Mouse (Mus musculus) midbrain, embryonic 16.5 days (tissue): ENCODE data around the gene Ip6k3. TPM values are rescaled to one million over a fixed set of nuclear protein-coding genes. Genes with fewer than 3 reads are reported as not detected.

Experiments used
- ATAC-seq: fragments of 200-750 bp; cut with Nextera tagmentation; 2 replicates; pipeline ENCODE4 v1.8.0; 2017; ENCODE audit warnings: moderate TSS enrichment
- H3K27ac ChIP-seq: fragments of 300-500 bp; sonication (generic); 2 replicates; pipeline ENCODE4 v1.5.1; 2014; ENCODE audit warnings: mild to moderate bottlenecking, low read length, mixed read lengths
- H3K27me3 ChIP-seq: fragments of 300-500 bp; sonication (generic); 2 replicates; pipeline ENCODE4 v1.6.1; 2014; ENCODE audit warnings: low read depth, low read length, mixed read lengths; ENCODE audit not compliant: control insufficient read depth, insufficient read depth
- H3K36me3 ChIP-seq: fragments of 300-500 bp; sonication (generic); 2 replicates; pipeline ENCODE4 v1.6.1; 2014; ENCODE audit warnings: mild to moderate bottlenecking, low read length, moderate library complexity, mixed read lengths; ENCODE audit not compliant: control insufficient read depth, insufficient read depth
- H3K4me1 ChIP-seq: fragments of 300-500 bp; sonication (generic); 2 replicates; pipeline ENCODE4 v1.6.1; 2014; ENCODE audit warnings: mild to moderate bottlenecking, low read length, mixed read lengths; ENCODE audit not compliant: control insufficient read depth, insufficient read depth
- H3K4me2 ChIP-seq: fragments of 300-500 bp; sonication (generic); 2 replicates; pipeline ENCODE4 v1.6.1; 2014; ENCODE audit warnings: mild to moderate bottlenecking, low read length, mixed read lengths
- H3K4me3 ChIP-seq: fragments of 300-500 bp; sonication (generic); 2 replicates; pipeline ENCODE4 v1.5.1; 2014; ENCODE audit warnings: low read depth, mild to moderate bottlenecking, low read length, moderate library complexity, mixed read lengths
- H3K9ac ChIP-seq: fragments of 300-500 bp; sonication (generic); 2 replicates; pipeline ENCODE4 v1.6.1; 2014; ENCODE audit warnings: low read depth, low read length, mixed read lengths
- H3K9me3 ChIP-seq: fragments of 300-500 bp; sonication (generic); replicated peaks from 2 replicates; pipeline ENCODE4 v1.6.1; 2014; ENCODE audit warnings: mild to moderate bottlenecking, low read length, mixed read lengths; ENCODE audit not compliant: control insufficient read depth, poor library complexity, severe bottlenecking
- WGBS: fragments of 180-500 bp; shearing (Covaris S2); extraction: QIAGEN DNeasy Blood & Tissue Kit; methylation state at CpG from one replicate; pipeline ENCODE4 v1.1.7; 2014; 5-methylcytosine and 5-hydroxymethylcytosine counted together
- polyA plus RNA-seq: library from polyadenylated mRNA; unstranded; fragments of >200 nt; fragmentation: Nextera tagmentation; extraction: Ambion mirVana; gene quantifications from 2 replicates; pipeline ENCODE4 v1.2.1, GENCODE M21; 2015

Gene Ip6k3
- polyA plus RNA-seq, 1 experiment from 2014 or later: 0.15 TPM

DNA sequence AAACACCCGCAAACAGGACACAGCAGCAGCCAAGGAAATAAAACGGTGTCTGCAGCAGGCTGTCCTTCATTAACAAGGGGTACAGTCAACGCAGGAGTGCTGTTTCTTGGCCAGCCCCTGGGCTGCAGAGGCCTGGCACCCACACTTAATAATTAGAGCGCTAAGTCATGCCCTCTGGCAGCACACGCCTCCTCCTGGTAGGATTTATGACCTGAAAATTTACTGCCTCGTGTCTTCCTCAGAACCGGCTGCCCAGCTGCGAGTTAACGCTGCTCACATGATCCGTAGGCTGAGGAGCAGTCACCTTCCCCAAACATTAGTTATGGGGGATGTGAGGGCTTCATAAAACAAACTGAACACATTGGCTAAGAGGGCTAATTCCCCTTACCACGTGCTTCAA is 33.2 kb upstream of the Ip6k3 start:
- Histone ChIP-seq H3K36me3 (peaks cover 28% of the 10 kb centered on the region), H3K9me3 (peaks cover 2% of the 10 kb centered on the region; the same call in 1 of the 2 replicates), H3K4me1 (peaks cover 35% of the 10 kb centered on the region), H3K4me3 (no peak overlapping the region), H3K27ac (no peak overlapping the region), H3K9ac (no peak overlapping the region), H3K4me2 (no peak overlapping the region), H3K27me3 (no peaks in the 10 kb centered on the region)
- ATAC-seq: no peak
- 80% methylated on average over 11 of the region's 11 CpGs for WGBS

DNA sequence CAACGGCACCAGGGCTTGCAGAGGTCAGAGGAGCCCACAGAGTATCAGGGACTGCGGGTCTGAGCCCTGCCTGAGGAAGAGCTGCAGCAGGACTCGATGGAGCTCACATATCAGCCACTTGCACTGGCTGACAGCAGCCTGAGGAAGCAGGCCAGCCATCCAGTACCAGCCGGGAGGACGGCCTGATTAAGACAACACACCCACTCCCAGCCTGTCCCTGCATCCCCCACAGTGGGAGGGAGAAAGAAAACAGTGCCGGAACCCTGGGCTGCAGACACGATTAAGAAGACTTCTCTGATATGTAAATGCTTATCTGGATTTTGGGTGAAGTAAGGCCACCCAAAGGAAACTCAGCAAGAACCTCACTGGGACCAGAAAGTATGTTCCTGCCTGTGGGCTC is 32.3 kb upstream of the Ip6k3 start:
- ATAC-seq: no peak
- Histone ChIP-seq H3K4me1 (peaks cover 36% of the 10 kb centered on the region), H3K4me2 (no peak overlapping the region), H3K27me3 (no peaks in the 10 kb centered on the region), H3K9ac (0 out of 2 replicates have a peak overlapping the region, but pooled peaks have one; percentile 10), H3K36me3 (peaks cover 32% of the 10 kb centered on the region), H3K27ac (no peak overlapping the region), H3K4me3 (no peak overlapping the region), H3K9me3 (peaks cover 2% of the 10 kb centered on the region; the same call in 1 of the 2 replicates)
- WGBS: 80% methylated on average over 7 of the region's 7 CpGs

DNA sequence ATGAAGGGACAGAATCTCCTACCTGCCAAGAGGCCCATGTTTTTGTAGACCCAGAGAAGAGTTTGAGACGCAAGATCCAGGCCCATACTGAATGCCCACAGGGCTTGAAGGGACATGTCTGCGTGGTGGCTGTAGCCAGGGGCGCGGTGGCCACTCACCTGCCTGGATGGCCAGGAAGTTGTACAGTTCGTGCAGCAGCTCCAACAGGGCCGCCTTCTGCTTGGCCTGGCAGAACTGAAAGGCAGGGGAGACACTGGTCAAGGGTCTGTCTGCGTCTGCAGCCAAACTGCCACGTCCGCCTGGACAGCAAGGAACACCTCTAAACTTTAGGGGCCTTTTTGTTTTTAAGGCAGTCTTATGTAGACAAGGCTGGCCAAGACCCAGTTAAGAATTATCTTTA is 31.6 kb upstream of the Ip6k3 start:
- H3K4me1 ChIP-seq: peaks cover 39% of the 10 kb centered on the region

GRCm38 (mm10) chr17:27196206-27196605 is 28.6 kb upstream of the Ip6k3 start:
- no peak overlapping the region for H3K9ac ChIP-seq
- H3K27ac ChIP-seq: peak overlapping the region; percentile 70
- H3K4me2 ChIP-seq: no peak overlapping the region
- peak; percentile 22; the same call in 1 of the 2 replicates for ATAC-seq
- H3K4me3 ChIP-seq: no peak overlapping the region
- H3K27me3 ChIP-seq: no peaks in the 10 kb centered on the region
- 25% methylated on average over 9 of the region's 9 CpGs for WGBS
- H3K36me3 ChIP-seq: peaks cover 40% of the 10 kb centered on the region
- H3K4me1 ChIP-seq: peaks cover 36% of the 10 kb centered on the region
- H3K9me3 ChIP-seq: no peaks in the 10 kb centered on the region

More for the DNA sequence above, 31.6 kb upstream of the Ip6k3 start:
- H3K27ac ChIP-seq: no peak overlapping the region
- 97% methylated on average over 9 of the region's 9 CpGs for WGBS
- peaks cover 33% of the 10 kb centered on the region for H3K36me3 ChIP-seq
- ATAC-seq: no peak
- H3K9me3 ChIP-seq: peaks cover 2% of the 10 kb centered on the region; the same call in 1 of the 2 replicates
- H3K27me3 ChIP-seq: no peaks in the 10 kb centered on the region
- no peak overlapping the region for H3K4me2 ChIP-seq
- H3K9ac ChIP-seq: no peak overlapping the region
- no peak overlapping the region for H3K4me3 ChIP-seq

GRCm38 (mm10) chr17:27194258-27195185 is 26.9 kb upstream of the Ip6k3 start:
- peaks cover 41% of the 10 kb centered on the region for H3K36me3 ChIP-seq
- H3K9ac ChIP-seq: peak overlapping the region; percentile 39; the same call in 1 of the 2 replicates
- no peaks in the 10 kb centered on the region for H3K9me3 ChIP-seq
- no peaks in the 10 kb centered on the region for H3K27me3 ChIP-seq
- H3K4me1 ChIP-seq: peaks cover 36% of the 10 kb centered on the region
- H3K27ac ChIP-seq: peak overlapping the region; percentile 64
- H3K4me2 ChIP-seq: no peak overlapping the region
- H3K4me3 ChIP-seq: no peak overlapping the region
- 36% methylated on average over 20 of the region's 20 CpGs for WGBS
- ATAC-seq: no peak

- ATAC-seq: no peak
- 73% methylated on average over 5 of the region's 5 CpGs for WGBS
- Histone ChIP-seq H3K9me3 (no peaks in the 10 kb centered on the region), H3K4me2 (no peak overlapping the region), H3K27ac (no peak overlapping the region), H3K36me3 (peaks cover 26% of the 10 kb centered on the region), H3K4me1 (peaks cover 37% of the 10 kb centered on the region), H3K27me3 (no peaks in the 10 kb centered on the region), H3K4me3 (no peak overlapping the region), H3K9ac (no peak overlapping the region)
Measured at GRCm38 (mm10) chr17:27191804-27192203, 24.2 kb upstream of the Ip6k3 start.

- no peaks in the 10 kb centered on the region for H3K27me3 ChIP-seq
- no peaks in the 10 kb centered on the region for H3K9me3 ChIP-seq
- no peak for ATAC-seq
- H3K4me3 ChIP-seq: no peak overlapping the region
- no peak overlapping the region for H3K9ac ChIP-seq
- 92% methylated on average over 6 of the region's 6 CpGs for WGBS
- H3K36me3 ChIP-seq: peaks cover 26% of the 10 kb centered on the region
- no peak overlapping the region for H3K4me2 ChIP-seq
- H3K4me1 ChIP-seq: peaks cover 30% of the 10 kb centered on the region
- H3K27ac ChIP-seq: no peak overlapping the region
Measured at GRCm38 (mm10) chr17:27191189-27191588, 23.6 kb upstream of the Ip6k3 start.

- H3K4me2 ChIP-seq: no peak overlapping the region
- H3K36me3 ChIP-seq: peaks cover 21% of the 10 kb centered on the region
- H3K27ac ChIP-seq: no peak overlapping the region
- WGBS: 32% methylated on average over 10 of the region's 10 CpGs
- H3K4me3 ChIP-seq: no peak overlapping the region
- H3K9ac ChIP-seq: no peak overlapping the region
- ATAC-seq: peak; percentile 41
- H3K9me3 ChIP-seq: no peaks in the 10 kb centered on the region
- H3K4me1 ChIP-seq: peaks cover 17% of the 10 kb centered on the region
- H3K27me3 ChIP-seq: no peaks in the 10 kb centered on the region
Measured at GRCm38 (mm10) chr17:27189640-27190216, 22.1 kb upstream of the Ip6k3 start.

DNA sequence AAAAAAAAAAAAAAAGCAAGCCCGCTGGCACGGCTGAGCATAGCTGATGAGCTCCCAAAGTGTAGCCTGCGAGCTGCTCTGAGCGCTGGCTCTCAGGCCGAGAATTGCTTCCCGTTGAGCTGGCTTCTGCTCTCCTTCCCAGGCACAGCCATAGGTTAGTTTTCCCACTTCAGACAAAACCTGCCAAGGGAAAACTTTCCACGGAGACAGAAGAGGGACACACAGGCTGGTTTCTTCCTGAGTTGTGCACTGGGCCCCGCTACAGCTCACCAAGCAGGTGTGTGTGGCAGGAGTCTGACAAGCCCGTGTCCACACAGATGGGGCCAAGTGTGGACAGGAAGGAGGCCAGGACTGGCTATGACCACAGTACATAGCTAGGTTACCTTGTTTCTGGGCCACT is 21.3 kb upstream of the Ip6k3 start:
- Histone ChIP-seq H3K27me3 (no peaks in the 10 kb centered on the region), H3K4me1 (peaks cover 10% of the 10 kb centered on the region; the same call in 1 of the 2 replicates), H3K27ac (no peak overlapping the region), H3K4me3 (no peak overlapping the region), H3K9ac (0 out of 2 replicates have a peak overlapping the region, but pooled peaks have one; percentile 4), H3K9me3 (no peaks in the 10 kb centered on the region), H3K36me3 (peaks cover 21% of the 10 kb centered on the region), H3K4me2 (no peak overlapping the region)
- ATAC-seq: no peak
- 60% methylated on average over 9 of the region's 9 CpGs for WGBS
